Mouse (Mus musculus) myocyte (in vitro differentiated cells): Measurements from ENCODE around the gene Ccdc146. TPM values are rescaled to one million over a fixed set of nuclear protein-coding genes. Genes with fewer than 3 reads are reported as not detected.

Source experiments
- H3K27me3 ChIP-seq: one replicate; pipeline ENCODE4 v1.6.1; 2011; ENCODE audit not compliant: control insufficient read depth, insufficient read depth, insufficient read length
- H3K36me3 ChIP-seq: one replicate; pipeline ENCODE4 v1.6.1; 2011; ENCODE audit not compliant: control insufficient read depth, insufficient read depth
- H3K4me2 ChIP-seq: one replicate; pipeline ENCODE4 v1.6.1; 2011; ENCODE audit warnings: low read depth, control low read depth
- H3K4me3 ChIP-seq: one replicate; pipeline ENCODE4 v1.5.1; 2011; ENCODE audit warnings: mild to moderate bottlenecking, control low read depth, moderate library complexity
- H3K79me2 ChIP-seq: one replicate; pipeline ENCODE4 v1.6.1; 2011; ENCODE audit not compliant: control insufficient read depth, insufficient read depth
- H3ac ChIP-seq: one replicate; pipeline ENCODE4 v1.6.1; 2011; ENCODE audit not compliant: control insufficient read depth, insufficient read length
- CEBPB ChIP-seq: IDR thresholded peaks from 2 replicates; pipeline ENCODE4 v1.6.1; 2011; ENCODE audit warnings: mild to moderate bottlenecking, moderate library complexity; ENCODE audit not compliant: poor library complexity, insufficient read depth, severe bottlenecking
- E2F4 ChIP-seq: IDR thresholded peaks from one replicate; pipeline ENCODE4 v1.6.1; 2011; ENCODE audit warnings: mild to moderate bottlenecking, control low read depth, moderate library complexity; ENCODE audit not compliant: insufficient read depth
- MAX ChIP-seq: IDR thresholded peaks from one replicate; pipeline ENCODE4 v1.6.1; 2011; ENCODE audit warnings: low read depth, mild to moderate bottlenecking, control low read depth
- MYOD1 ChIP-seq, 3 experiments: IDR thresholded peaks; one replicate each; pipeline ENCODE4 v1.6.1; 2011; ENCODE audit warnings: control low read depth in 2 of 3, low read depth in 2 of 3, mild to moderate bottlenecking in 2 of 3, moderate library complexity in 1 of 3; ENCODE audit not compliant: insufficient read length in 2 of 3, control insufficient read depth in 1 of 3
- MYOG ChIP-seq, 3 experiments: IDR thresholded peaks; one replicate each; pipeline ENCODE4 v1.6.1; 2011; ENCODE audit warnings: control low read depth in 2 of 3, low read depth in 2 of 3, mild to moderate bottlenecking in 2 of 3; ENCODE audit not compliant: insufficient read length in 2 of 3, control insufficient read depth in 1 of 3, insufficient read depth in 1 of 3
- POLR2A ChIP-seq: IDR thresholded peaks from one replicate; pipeline ENCODE4 v1.6.1; 2011; ENCODE audit warnings: low read depth, mild to moderate bottlenecking, control low read depth, moderate library complexity; ENCODE audit not compliant: insufficient read length
- POLR2AphosphoS2 ChIP-seq: IDR thresholded peaks from one replicate; pipeline ENCODE4 v1.6.1; 2011; ENCODE audit warnings: low read depth, control low read depth; ENCODE audit not compliant: insufficient read length
- REST ChIP-seq: IDR thresholded peaks from one replicate; pipeline ENCODE4 v1.6.1; 2011; ENCODE audit warnings: mild to moderate bottlenecking, control low read depth, moderate library complexity; ENCODE audit not compliant: insufficient read depth, insufficient read length
- SRF ChIP-seq: IDR thresholded peaks from one replicate; pipeline ENCODE4 v1.6.1; 2011; ENCODE audit warnings: low read depth; ENCODE audit not compliant: control insufficient read depth, insufficient read length
- TCF12 ChIP-seq: IDR thresholded peaks from one replicate; pipeline ENCODE4 v1.6.1; 2011; ENCODE audit warnings: mild to moderate bottlenecking, control low read depth; ENCODE audit not compliant: poor library complexity, insufficient read depth, severe bottlenecking
- TCF3 ChIP-seq: IDR thresholded peaks from one replicate; pipeline ENCODE4 v1.6.1; 2011; ENCODE audit warnings: low read depth, control low read depth; ENCODE audit not compliant: insufficient read length
- USF1 ChIP-seq: IDR thresholded peaks from one replicate; pipeline ENCODE4 v1.6.1; 2011; ENCODE audit warnings: low read depth, mild to moderate bottlenecking, control low read depth, moderate library complexity
- polyA plus RNA-seq: library from polyadenylated mRNA; unstranded; fragments of >200 nt; fragmentation: generic; extraction: Trizol; gene quantifications from one replicate; pipeline ENCODE4 v1.2.1, GENCODE M21; 2012; ENCODE audit warnings: missing spikeins

Gene Ccdc146
- polyA plus RNA-seq, 1 experiment, result not detected

- H3K4me3 ChIP-seq, result no peak overlapping the region
- peaks cover 4% of the 10 kb centered on the region for H3K27me3 ChIP-seq
- no peaks in the 10 kb centered on the region for H3K79me2 ChIP-seq
- H3K36me3 ChIP-seq, result no peaks in the 10 kb centered on the region
- no peak overlapping the region for H3K4me2 ChIP-seq
- no peak for TF ChIP-seq TCF3
- TF ChIP-seq TCF12, result no peak
- TF ChIP-seq E2F4, result no peak
- TF ChIP-seq CEBPB, result no peak
- TF ChIP-seq MAX, result no peak
- TF ChIP-seq POLR2A, result no peak
- no peak for TF ChIP-seq POLR2AphosphoS2
- no peak for TF ChIP-seq USF1
- TF ChIP-seq SRF, result no peak
- no peak for TF ChIP-seq MYOD1 (IDR thresholded peaks at IDR 0.05; ENCODE audit: control insufficient read depth in 1 of 3, insufficient read length in 2 of 3, low read depth in 2 of 3)
- no peak for TF ChIP-seq MYOG (IDR thresholded peaks at IDR 0.05; ENCODE audit: control insufficient read depth in 1 of 3, insufficient read depth in 1 of 3, insufficient read length in 2 of 3, low read depth in 2 of 3)
- TF ChIP-seq REST, result no peak
- H3ac ChIP-seq, result no peak overlapping the region
Measured at GRCm38 (mm10) chr5:21383392-21384251, 40.9 kb downstream of the Ccdc146 start.

- H3ac ChIP-seq, result no peak overlapping the region
- TF ChIP-seq MYOG (IDR thresholded peaks at IDR 0.05; ENCODE audit: control insufficient read depth in 1 of 3, insufficient read depth in 1 of 3, insufficient read length in 2 of 3, low read depth in 2 of 3) (no peak), REST (no peak), USF1 (no peak), TCF3 (no peak), POLR2AphosphoS2 (no peak), POLR2A (no peak), E2F4 (no peak), CEBPB (no peak), MYOD1 (IDR thresholded peaks at IDR 0.05; ENCODE audit: control insufficient read depth in 1 of 3, insufficient read length in 2 of 3, low read depth in 2 of 3) (no peak), MAX (no peak), SRF (no peak), TCF12 (no peak)
- no peaks in the 10 kb centered on the region for H3K36me3 ChIP-seq
- H3K27me3 ChIP-seq, result peaks cover 4% of the 10 kb centered on the region
- no peaks in the 10 kb centered on the region for H3K79me2 ChIP-seq
- H3K4me2 ChIP-seq, result no peak overlapping the region
- no peak overlapping the region for H3K4me3 ChIP-seq
Measured at GRCm38 (mm10) chr5:21382678-21383077, 41.8 kb downstream of the Ccdc146 start.

- no peaks in the 10 kb centered on the region for H3K79me2 ChIP-seq
- no peak overlapping the region for H3K4me3 ChIP-seq
- no peak overlapping the region for H3K4me2 ChIP-seq
- H3K36me3 ChIP-seq, result no peaks in the 10 kb centered on the region
- H3K27me3 ChIP-seq, result peaks cover 4% of the 10 kb centered on the region
- H3ac ChIP-seq, result no peak overlapping the region
- TF ChIP-seq POLR2A (no peak), E2F4 (no peak), TCF3 (no peak), SRF (no peak), MYOG (IDR thresholded peaks at IDR 0.05; ENCODE audit: control insufficient read depth in 1 of 3, insufficient read depth in 1 of 3, insufficient read length in 2 of 3, low read depth in 2 of 3) (no peak), POLR2AphosphoS2 (no peak), MYOD1 (IDR thresholded peaks at IDR 0.05; ENCODE audit: control insufficient read depth in 1 of 3, insufficient read length in 2 of 3, low read depth in 2 of 3) (no peak), USF1 (no peak), REST (no peak), CEBPB (no peak), MAX (no peak), TCF12 (no peak)
Measured at GRCm38 (mm10) chr5:21381986-21382385, 42.5 kb downstream of the Ccdc146 start.

- Histone ChIP-seq H3ac (no peak overlapping the region), H3K79me2 (no peaks in the 10 kb centered on the region), H3K4me3 (no peak overlapping the region), H3K4me2 (no peak overlapping the region), H3K36me3 (no peaks in the 10 kb centered on the region), H3K27me3 (peaks cover 6% of the 10 kb centered on the region)
- TF ChIP-seq MYOD1 (IDR thresholded peaks at IDR 0.05; ENCODE audit: control insufficient read depth in 1 of 3, insufficient read length in 2 of 3, low read depth in 2 of 3), result no peak
- no peak for TF ChIP-seq TCF3
- TF ChIP-seq E2F4, result no peak
- TF ChIP-seq MAX, result no peak
- TF ChIP-seq USF1, result no peak
- TF ChIP-seq SRF, result no peak
Measured at GRCm38 (mm10) chr5:21378397-21378796, 46.1 kb downstream of the Ccdc146 start.
